Mouse (Mus musculus) adrenal gland, postnatal 36 days (tissue): ENCODE results near the gene Nptxr. TPM values are rescaled to one million over a fixed set of nuclear protein-coding genes. Genes with fewer than 3 reads are reported as not detected.
"Not testable (repeated sequence)": the region's sequence is repeated elsewhere in the genome, so short reads cannot be mapped to it uniquely, and the experiment has no call there.

Source experiments
- DNase-seq, 2 experiments: peaks; one replicate each; pipeline ENCODE4 v3.0.0; 2021; ENCODE audit warnings: mixed read lengths in 1 of 2
- total RNA-seq, 2 experiments: library from RNA; stranded (reverse); gene quantifications; 2 replicates each; pipeline ENCODE4 v1.2.3; 2021

Gene Nptxr
- total RNA-seq, 2 experiments from 2014 or later, result 6.0 to 6.7 TPM

DNA sequence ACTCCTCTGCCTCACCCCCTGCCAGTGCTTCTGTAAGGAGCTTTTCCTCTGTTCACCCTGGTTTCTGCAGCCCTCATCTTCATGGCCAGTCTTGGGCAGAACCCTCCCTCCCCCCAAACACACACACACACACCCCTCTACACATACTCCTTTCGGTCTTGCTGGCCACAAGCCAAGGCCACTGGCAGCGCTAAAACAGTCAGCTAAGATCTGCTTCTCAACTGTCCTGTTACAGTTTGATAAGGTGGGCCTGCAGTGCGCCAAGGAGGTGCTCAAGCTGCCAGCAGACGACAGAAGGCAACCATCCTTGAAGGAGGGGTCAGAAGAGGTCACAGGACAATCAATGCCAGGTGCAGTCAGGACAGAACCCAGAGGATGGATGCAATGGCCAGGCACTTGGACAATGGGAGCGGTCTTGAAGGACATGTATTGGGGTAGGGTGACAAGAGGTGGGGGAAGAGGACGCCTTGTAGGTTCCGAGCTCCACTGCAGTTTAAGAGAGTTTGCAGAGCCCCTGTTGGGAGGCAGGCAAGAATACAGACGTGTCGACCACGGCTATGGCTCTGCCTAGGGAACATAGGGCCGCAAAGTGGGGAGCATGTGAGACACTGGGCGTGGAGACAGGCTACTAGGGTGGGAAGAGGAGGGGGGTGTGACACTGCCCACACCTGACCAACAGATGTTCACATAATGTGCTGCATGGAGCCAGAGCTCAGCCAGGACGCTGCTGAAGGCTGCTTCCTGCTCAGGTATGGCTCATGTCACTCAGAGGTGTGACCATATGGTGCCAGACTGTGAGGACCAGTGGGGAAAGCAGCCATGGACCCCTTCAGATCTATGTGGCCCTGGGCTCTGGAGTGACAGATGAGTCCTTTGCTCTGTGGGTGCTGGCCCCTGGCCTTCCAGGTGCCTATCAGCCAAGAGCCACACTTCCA lies 18.0 kb upstream of the Nptxr start:
- DNase-seq, result no peak

DNA sequence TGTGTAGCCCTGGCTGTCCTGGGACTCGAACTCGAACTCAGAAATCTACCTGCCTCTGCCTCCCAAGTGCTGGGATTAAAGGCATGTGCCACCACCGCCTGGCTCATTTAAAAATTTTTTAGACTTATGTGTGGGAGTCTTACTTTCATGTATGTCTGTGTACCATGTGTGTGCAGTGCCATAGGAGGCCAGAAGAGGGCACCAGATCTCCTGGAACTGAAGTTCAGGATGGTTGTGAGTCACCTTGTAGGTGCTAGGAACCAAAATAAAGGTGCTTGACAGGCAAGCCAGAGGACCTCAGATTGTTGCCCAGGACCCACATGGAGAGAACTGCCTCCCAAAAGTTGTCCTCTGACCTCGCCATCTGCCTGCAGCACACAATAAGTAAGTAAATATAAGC lies 13.8 kb upstream of the Nptxr start:
- no peak for DNase-seq

DNA sequence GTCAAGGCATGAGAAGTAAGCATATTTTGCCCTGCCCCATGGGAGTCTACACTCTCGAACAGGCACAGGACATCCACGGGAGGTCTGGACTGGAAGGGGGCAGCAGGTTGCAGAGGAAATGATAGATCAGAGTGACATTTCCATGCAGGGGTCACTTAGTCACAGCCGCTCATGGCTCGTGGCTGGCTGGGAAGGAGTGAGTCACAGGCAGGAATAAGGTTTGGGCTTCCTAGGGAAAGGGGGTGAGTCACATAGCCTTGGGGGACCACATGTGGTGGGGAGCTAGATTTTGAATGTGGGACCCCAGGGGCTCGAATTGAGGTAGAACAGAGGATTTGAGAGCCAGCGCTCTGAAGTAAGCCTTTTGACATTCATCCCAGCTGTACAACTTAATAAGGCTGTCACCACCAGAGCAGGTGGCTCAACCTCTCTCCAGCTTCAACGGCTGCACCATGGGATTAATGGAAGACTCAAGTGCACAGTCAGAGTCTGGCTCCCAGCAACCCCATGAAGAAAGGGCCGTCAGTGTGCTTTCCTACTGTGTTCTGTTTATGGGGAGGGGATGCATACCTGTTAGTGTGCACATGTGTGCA lies 9.2 kb upstream of the Nptxr start:
- DNase-seq, result peak; percentile 68

DNA sequence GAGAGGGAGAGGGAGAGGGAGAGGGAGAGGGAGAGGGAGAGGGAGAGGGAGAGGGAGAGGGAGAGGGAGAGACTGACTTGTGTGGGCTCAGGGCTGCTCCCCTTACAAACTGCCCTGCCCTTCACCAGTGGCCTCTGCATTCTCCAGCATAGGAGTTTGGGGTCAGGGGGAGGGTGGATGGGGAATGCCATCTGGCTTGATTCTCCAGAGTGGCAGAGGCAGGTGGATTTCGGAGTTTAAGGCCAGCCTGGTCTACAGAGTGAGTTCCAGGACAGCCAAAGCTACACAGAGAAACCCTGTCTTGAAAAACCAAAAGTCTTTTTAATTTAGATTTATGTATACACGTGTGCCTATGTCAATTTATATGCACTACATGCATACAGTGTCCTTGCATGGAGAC lies 8.3 kb upstream of the Nptxr start:
- not testable (repeated sequence) for DNase-seq

DNA sequence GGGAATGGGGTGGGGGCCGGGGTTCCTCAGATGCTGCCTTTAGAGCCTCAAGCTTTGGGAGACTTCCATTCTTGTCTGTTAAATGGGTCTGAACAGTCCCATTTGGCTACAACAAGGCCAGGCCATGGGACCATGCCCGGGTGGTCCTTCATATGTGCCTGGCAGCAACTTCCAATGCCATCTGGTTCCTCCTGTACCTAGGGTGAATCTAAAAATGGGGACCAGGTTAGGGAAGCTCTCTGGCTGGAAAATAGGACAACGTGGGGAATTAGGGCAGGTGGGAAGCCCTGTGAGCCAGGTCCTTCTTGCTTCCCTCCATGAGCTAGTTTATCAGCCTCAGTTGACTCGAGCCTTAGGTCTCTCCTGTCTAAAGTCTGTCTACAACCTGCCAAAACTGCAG lies 6.4 kb upstream of the Nptxr start:
- no peak for DNase-seq

DNA sequence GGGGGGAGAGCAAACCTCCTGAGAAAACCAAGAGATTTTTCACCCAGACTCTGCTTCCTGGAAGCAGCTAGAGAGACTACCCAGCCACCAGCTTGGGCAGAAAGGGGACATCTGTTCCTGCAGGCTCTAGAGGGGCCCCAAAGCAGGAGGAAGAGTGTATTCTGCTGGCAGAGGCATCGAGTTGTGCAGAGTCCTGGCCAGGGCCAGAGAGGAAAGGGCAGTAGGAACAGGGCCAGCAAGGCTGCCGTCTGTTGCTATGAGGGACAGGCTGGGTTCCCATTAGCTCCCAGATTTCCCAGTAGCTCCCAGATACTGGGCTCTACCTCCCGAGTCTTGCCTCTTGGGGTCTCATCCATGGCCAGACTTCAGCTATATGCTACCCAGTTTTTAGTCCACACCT lies 5.5 kb upstream of the Nptxr start:
- DNase-seq, result no peak

DNA sequence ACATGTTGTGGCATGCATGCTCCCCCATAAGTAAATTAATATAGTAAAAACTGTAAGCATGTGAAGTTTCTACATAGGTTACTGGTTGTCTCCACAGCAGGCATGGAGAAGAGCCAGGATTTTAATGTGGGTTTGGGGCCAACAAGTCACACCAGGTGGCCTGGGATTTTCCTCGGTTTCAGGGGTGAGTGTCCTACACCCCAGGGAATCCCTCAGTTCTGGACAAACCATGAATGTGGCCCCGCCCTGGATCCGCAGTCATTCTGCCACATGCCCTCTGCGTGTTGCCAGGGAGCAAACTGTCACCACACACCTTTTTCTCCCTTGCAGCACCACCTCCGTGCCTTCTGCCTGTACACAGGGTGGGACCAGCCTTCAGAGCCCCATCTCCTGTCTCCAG lies 4.1 kb upstream of the Nptxr start:
- no peak for DNase-seq

DNA sequence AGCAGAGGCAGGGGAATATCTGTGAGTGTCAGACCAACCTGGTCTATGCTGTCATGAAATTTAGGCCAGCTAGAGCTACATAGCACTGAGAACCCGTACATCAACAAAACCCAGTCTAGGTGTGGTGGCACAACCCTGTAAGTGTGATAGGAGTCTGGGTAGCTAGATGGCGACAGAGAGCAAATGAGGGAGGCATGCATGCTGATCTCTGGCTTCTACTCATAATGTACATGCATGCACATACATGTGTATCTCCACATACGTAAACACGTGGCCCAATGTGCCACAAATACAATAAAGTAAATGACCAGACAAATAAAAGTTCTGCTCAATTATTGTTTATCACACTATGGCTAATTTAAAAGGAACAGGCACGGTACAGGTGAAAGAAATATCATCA lies 3.5 kb upstream of the Nptxr start:
- DNase-seq, result peak in 1 of 2 experiments; percentile 70

DNA sequence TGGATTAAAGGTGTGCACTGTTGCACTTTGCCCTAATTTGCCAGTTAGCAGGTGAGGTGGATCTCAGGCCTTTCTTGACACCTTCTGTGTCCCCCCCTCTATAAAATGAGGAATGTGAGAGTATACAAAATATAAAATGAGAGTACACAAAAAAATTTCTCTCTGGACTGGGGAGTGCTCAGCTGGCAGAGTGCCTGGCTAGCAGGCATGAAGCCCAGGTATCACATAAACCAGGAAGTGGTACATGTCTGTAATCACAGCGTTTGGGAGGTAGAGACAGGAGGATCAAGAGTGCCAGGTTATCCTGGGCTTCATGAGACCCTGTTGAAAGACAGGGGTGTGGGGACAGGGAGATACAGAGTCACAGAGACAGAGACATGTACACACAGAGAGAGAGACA lies 2.5 kb upstream of the Nptxr start:
- DNase-seq, result no peak

DNA sequence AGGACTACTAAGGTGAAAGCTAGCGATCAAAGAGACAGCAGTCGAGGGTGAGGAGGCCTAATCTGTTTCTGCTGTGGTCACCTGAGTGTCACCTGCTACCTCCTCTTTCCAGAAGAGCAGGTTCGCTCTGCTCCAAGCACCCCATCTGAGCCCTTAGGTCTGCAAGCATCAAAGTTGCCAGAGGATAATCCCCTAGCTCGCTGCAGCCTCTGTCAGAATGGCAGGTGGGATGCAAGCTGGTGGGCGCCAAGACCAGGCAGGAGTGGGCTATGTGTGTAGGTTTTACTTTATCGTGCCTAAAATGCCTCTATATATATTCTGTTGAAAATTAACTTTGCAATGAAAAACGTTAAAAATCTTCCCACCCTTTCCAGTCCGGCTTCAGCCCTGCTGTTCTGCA lies 680 bp upstream of the Nptxr start:
- DNase-seq, result no peak

DNA sequence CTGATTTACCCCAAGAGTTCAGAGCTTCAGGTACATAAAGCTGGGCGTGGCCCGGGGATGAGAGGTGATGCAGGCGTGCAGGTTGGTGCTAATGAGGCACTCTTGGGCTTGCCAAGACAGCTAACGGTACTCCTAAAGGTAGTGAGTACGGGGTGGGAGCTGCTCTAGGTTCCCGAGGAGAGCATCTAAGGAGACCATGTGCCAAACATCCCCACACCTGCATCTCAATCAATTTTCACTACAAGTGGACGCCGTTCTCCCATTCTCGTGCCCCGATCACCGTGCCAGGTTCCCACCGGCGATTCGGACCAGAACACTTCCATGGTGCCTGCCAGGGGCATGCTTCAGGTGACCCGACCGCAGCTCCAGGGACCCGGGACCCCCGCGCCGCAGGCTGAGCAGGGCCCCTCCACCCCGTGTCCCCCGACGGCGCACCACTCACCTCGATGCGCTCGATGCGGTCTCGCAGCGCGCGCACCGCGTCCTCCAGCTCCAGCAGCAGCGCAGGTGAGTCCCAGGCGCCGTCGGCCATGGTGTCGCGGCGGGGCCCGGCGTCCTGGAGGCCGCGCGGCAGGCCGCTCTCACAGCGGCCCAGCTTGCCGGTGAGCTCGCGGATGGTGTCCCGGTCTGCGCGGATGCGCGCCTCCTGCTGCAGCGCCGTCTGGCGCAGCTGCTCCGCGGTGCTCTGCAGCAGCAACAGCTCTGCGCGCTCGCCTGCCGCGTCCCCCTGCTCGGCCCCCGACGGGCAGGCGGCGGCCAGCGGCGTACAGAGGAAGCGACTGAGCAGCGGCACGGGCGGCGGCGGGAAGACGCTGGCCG lies 824 bp downstream of the Nptxr start:
- DNase-seq, result peak in 1 of 2 experiments; percentile 37

DNA sequence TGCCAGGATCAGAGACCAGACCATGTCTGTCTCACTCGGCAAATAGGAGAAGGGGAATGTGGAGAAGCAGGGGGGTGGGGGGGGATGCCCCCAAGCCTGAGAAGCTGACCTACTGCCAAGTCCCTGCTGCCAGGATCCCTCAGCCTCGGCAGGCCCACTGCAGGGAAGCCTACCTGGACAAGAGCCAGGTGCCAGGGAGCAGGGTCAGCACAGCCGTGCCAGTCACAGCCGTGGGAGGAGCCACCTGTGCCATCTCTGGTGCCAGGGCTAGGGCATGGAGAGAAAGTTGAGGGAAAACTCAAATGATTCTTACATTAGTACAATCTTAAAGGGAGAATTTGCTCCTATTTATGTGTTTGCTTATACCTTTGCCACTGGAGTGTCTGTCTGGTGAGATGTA lies 2.3 kb downstream of the Nptxr start:
- DNase-seq, result no peak

DNA sequence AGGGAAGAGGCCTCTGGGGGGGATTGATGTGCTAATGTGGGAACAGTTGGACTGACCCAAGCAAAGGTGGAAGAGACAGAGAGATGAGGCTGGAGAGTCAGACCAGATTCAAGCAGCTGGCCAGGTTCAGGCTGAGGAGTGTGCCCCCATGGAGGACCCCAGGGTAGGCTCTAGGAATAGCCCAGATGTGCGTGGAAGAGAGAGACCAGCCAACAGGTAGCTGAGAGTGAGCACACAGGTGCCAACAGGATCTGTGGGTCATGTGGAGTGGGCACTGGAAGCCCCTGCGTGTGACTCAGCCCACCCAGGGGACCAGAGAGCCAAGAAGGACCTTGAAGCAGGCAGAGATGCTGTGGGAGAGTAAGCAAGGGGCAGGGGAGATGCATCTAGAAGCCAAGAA lies 2.9 kb downstream of the Nptxr start:
- no peak for DNase-seq

DNA sequence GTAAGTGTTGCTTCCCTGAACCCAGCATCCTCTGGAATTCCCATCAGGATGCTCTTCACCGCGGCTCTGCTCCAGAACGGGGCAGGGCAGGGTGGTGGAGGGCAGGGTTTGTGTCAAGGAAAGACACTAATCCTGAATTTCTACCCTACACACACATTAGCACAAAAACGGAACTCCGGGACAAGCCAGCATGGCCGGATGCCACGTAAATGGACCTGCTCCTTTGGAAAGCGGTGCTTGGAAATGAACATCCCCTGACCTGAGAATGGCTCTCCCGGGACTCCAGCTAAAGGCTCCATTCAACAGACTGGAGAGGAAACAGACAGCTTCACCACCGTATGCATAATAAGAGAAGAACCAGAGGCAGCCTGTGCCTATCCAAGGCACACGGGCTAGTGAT lies 3.9 kb downstream of the Nptxr start:
- DNase-seq, result no peak

DNA sequence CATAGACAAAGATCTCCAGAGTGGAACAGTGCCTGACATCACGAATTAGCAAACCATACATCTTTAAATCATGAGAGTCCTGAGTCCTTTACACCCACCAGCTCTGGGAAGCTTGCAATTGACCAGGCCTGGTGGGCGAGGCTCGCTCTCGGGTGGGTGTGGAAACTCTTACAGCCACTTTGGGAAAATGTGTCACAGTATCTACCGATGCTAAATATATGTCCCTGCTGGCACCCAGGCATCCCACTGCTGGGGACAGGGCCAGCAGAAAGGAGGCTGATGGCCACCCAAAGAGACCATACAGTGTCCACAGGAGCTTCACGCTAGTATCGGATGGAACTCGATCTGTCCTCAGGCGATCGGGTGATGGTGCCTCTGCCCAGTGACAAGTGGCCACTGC lies 6.0 kb downstream of the Nptxr start:
- no peak for DNase-seq

DNA sequence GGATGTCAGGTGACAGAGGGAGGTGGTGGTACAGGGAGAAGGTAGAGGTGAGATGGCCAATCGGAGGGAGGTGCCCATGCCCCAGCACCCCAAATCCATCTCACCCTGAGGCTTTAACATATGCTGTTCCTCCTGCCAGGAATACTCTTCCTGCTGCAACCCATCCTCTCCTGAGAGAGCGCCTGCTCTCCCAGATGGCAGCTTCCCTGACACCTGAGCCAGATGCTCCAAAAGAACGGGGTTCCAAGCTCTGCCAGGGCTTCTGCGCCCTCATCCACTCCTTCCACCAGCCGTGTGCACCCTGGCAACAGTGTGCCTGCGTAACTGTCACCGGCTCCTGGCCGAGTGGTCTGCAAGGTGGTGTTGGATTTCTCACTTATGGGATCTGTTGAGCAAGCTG lies 6.9 kb downstream of the Nptxr start:
- DNase-seq, result no peak

DNA sequence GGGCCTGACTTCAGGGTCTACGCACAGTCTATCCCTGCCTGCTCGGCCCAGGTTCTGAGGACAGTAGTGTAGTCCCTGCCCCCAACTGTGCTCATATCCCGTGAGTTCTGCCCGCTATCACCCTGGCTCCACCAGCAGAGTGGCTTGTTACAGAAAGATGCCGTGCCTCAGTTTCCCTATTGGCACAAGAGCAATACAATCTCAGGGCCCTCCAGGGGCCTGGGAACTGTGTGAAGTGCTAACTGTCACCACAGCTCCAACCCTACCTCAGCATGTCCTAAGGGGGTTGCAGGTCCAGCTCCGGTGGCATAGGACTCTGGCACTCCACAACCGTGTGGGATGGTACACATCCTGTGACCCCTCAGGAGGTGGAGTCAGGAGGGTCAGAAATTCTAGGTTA lies 7.5 kb downstream of the Nptxr start:
- no peak for DNase-seq

DNA sequence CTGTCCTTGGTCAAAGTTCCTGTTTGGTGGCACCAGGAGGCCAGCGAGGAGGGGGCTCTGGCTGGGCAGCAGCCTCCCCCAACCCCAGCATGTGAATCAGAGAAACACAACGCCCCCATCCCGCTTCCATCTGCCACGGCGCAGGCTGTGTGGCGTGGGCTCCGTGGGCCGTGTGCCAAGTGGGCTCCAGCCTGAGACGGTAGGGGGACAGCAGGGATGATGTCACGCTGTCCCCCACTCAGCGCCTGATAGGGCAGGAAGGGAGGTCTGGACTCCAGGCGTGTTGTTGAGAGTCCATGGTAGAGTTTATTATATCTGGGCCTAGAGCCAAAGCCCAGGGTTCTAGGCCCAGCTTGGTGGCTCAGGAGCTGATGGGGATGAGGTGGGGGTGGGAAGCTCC lies 8.3 kb downstream of the Nptxr start:
- DNase-seq, result no peak

DNA sequence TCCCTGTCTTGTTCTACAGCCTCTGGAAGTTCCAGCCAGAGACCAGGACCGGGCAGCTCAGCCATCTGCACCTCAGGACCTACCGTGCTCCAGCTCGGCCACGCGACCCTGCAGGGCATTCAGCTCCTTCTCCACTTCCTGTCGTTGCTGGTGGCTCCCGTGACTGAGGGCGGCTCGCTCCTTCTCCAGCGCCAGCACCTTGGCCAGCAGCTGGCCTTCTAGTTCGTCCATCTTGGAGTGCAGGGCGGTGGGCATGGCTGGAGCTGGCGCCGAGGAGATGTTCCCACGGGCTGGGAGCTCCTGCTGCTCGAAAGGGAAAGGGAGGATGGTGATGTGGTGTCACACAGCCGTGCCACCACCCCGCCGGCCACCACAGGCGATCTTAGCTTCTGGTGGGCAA lies 10.4 kb downstream of the Nptxr start:
- no peak for DNase-seq

DNA sequence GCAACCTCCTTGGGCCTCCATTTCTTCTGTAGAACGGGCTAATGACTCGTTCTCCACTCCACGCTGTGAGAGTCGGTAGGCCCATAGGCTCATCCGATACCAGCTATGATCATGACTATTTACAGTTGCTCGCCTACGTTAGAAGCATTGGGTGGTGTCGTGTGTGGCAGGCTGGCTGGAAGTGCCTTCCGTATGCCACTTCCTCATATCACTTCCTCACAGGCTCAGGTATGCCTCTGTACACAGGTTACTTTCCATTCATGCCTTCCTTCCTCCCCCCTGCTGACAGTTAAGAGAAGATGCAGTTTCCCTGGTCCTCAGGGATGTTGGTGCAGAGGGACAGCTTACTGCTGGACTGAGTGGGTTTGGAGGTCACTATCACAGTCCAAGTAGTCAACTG lies 11.5 kb downstream of the Nptxr start:
- no peak for DNase-seq

DNA sequence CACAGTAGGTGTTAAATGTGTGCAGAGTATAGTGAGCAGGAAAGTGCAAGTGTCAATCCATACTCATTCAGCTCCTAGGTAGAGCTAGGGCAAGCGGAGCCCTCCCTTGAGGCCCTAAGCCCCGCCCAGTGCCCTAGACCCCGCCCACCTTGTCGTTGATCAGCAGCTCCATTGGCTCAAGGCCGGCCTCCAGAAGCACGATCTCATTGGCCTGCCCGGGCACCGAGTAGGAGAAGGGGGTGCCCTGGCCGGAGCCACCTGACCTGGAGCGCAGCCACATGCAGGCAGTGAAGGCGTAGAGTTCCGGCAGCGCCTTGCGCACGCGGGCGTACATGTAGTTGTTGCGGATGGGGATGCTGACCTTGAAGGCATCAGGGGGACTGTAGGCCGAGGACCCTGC lies 12.1 kb downstream of the Nptxr start:
- DNase-seq, result no peak

DNA sequence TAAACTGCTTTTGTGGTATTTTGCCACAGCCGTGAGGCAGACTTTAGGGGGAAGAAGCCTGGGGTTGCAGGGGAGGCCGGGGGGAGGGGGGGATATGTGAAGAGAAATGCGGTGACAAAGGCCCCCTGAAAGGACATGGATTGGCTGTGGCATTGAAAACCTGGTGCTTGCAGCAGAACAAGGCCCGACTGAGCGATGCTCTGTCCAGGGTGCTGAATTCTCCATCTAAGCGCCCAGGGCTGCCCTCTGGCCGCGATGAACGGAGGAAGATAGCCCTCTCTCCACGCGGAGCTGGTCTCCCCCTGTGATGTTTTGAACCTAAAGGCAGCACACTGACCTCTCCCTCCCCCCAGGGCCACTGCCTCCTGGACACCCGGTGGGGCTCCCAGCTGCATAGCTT lies 13.1 kb downstream of the Nptxr start:
- peak; percentile 78 to 83 for DNase-seq

DNA sequence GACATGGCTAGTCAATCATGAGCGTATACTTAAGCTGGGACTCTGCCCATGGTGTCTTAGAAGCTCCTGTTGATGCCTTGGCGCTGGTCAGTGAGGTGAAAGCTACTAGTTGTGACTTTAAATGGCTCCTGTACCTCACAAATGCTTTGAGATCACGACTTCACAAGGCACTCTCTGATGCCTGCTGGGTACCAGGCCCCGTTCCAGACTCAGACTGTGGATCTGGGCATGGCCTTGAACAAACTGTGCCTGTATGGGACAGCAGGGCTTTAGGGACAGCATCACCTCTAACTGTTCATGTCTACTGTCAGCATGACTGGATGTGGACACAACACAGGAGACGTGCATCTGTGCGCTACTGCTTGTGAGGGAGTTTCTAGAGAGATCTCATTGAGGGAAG lies 13.7 kb downstream of the Nptxr start:
- DNase-seq, result no peak
